Mouse (Mus musculus): ENCODE results near the gene Specc1.

GRCm38 (mm10) chr11:61956572-61957295 is at the start of gene Specc1:
- peak; percentile 97 for TF ChIP-seq CTCF (IDR thresholded peaks at IDR 0.05; ENCODE audit: extremely low read depth, insufficient read length, insufficient replicate concordance, low read depth, low read length)
- TF ChIP-seq POLR2A (IDR thresholded peaks at IDR 0.05; ENCODE audit: low read depth, low read length): no peak; the same call in 1 of the 2 replicates
